Mouse (Mus musculus) adrenal gland, postnatal 4 days (tissue): ENCODE data around the gene Ppp4r3b. TPM values are rescaled to one million over a fixed set of nuclear protein-coding genes. Genes with fewer than 3 reads are reported as not detected.

Experiments used
- DNase-seq, 2 experiments: peaks; one replicate each; pipeline ENCODE4 v3.0.0; 2021 to 2022; ENCODE audit warnings: low spot score in 2 of 2, mixed read lengths in 2 of 2
- total RNA-seq, 2 experiments: library from RNA; stranded (reverse); gene quantifications; 2 replicates each; pipeline ENCODE4 v1.2.3; 2021

Gene Ppp4r3b
- total RNA-seq, 2 experiments from 2014 or later = 93.5 to 94.3 TPM

- DNase-seq = no peak
Observed at GRCm38 (mm10) chr11:29233569-29233968, 60.9 kb downstream of the Ppp4r3b start.

DNA sequence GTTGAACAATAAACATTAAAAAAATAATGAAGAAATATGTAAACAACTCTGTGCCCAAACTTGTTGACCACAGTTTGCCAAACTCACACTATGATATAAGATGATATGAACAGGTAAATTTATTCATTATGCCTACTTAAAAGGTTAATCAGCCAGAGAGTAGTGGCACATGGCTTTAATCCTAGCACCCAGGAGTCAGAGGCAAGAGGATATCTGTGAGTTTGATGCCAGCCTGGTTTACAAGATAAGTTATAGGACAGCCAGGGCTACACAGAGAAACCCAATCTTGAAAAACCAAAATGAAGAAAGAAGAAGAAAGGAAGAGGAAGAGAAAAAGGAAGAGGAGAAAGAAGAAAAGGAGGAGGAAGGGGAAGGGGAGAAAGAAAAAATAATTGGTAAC, 64.7 kb downstream of the Ppp4r3b start:
- DNase-seq = no peak

DNA sequence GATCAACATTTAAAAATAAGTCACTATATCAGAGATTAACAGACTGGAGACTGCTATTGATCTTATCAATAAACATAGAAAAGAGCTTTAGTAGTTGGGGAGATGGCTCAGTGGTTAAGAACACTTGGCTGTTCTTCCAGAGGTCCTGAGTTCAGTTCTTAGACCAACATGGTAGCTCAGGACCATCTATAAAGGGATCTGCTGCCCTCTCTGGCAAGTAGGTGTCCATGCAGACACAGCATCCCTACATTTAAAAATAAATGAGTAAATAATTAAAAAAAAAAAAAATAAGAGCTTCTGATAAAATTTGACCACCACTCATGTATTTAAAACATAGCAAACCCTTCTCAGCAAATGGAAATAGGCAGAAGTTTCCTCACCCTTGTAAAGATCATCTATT, 65.4 kb downstream of the Ppp4r3b start:
- no peak for DNase-seq

DNA sequence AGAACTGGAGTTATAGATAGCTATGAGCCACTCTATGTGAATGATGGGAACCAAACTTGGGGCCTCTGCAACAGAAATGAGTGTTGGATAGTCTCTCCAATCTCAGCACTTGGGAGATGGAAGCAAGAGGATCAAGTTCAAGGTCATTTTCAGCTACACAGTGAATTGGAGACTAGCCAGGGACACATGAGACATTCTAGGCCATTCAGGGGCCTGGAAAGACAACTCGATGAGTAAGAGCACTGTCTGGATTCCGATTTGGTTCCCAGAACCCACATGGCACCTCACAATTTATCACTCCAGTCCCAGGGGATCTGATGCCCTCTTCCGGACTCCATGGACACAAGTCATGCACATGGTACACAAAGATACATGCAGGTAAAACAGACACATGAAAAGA, 65.9 kb downstream of the Ppp4r3b start:
- no peak for DNase-seq

DNA sequence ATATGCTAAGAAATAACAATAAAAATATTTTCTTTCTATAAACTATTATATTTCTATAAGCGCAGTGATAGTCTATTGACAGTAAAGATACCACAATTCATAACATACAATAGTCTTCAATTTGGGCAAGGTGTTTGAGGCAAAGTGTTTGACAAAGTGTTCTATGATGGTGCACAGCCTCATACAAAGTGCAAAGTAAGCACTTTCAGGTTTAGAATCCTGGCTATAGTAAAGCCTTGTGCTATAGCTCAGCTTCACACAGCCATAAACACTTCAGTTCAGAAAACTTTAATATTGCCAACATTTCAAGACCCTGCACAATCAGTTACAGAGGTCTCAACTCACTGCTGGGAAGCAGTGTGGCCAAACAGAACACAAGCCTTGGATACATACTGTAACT, 66.7 kb downstream of the Ppp4r3b start:
- DNase-seq = no peak

DNA sequence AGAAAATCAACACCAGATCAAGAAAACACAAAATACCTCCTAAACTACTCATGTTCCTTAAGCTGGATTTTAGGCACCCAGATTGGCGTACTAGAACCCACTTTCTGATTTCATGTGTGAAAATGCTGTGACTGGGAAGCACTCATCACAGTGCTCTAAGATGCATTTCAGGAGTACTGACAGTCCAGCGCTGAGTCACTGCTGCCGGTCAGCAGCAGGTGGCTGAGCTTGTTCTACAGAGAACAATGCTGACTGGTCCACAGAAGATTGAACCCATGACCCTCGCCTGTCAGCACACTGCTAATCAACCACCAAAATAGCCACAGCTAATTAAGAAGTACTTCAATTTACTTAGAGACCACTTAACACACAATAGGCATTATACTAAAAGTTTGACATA, 69.3 kb downstream of the Ppp4r3b start:
- no peak for DNase-seq

DNA sequence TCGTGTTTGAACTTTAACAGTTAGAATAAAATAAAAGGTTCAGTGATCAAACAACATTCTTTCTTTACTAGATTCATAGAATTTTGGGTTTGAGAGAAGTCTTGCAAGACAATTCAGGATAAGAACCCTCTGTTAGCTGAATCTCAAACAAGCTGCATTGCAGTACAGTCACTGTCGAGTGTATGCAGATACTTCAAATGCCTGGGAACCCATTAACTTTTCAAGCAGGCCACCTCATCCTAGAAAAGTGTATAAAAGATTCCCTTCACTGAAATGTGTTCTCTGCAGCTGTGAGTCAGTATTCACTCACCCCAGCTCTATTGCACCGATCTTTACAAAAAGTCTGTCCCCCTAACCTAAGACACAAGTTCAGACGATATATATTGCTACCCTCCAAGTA, 73.3 kb downstream of the Ppp4r3b start:
- no peak for DNase-seq

- peak; percentile 58 to 77 for DNase-seq
Observed at GRCm38 (mm10) chr11:29246883-29247650, 74.4 kb downstream of the Ppp4r3b start, which contains the start of gene Cfap36. TSS of gene Cfap36 (minus strand) at chr11:29247409.

DNA sequence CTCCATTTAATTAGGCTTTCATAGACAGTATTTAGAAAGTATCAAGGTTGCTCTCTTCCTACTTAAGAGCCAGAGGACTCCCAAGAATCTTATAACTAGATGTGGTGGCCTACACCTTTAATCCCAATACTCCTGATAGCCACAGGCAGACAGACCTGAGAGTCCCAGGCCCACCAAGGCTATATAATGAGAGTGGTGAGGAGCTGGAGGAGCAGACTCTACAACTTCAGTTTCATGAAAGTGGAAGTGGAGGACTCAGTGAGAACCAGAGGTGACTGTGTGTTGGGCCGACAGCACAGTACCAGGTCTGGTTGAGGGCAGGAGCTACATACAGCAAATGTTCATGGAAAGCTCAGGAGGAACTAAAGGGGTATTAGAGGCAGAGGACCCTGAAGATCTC, 75.0 kb downstream of the Ppp4r3b start:
- no peak for DNase-seq

- no peak for DNase-seq
Observed at GRCm38 (mm10) chr11:29248386-29248785, 75.7 kb downstream of the Ppp4r3b start.

- no peak for DNase-seq
Observed at GRCm38 (mm10) chr11:29254643-29255042, 82.0 kb downstream of the Ppp4r3b start.

GRCm38 (mm10) chr11:29267824-29268223, 95.1 kb downstream of the Ppp4r3b start:
- no peak for DNase-seq

Other genes starting within 250 kb of the Ppp4r3b start
- gene Pnpt1, start 42.1 kb upstream of the Ppp4r3b start, total RNA-seq = 10 to 100 TPM; 45.8 to 46.5 TPM
- gene Cfap36, start 74.5 kb downstream of the Ppp4r3b start, total RNA-seq = 10 to 100 TPM; 57.3 to 61.1 TPM
- gene Ccdc88a, start 200.8 kb downstream of the Ppp4r3b start, total RNA-seq = 10 to 100 TPM; 26.4 to 26.9 TPM